Mouse (Mus musculus) CH12.LX (cell line): Measurements from ENCODE around the gene Kdm1a. TPM values are rescaled to one million over a fixed set of nuclear protein-coding genes. Genes with fewer than 3 reads are reported as not detected.
A peak's percentile ranks its signal among the peaks of the same experiment; 100 is the strongest.

Experiments
- DNase-seq: peaks from one replicate; pipeline ENCODE4 v3.0.0-alpha.2; 2013; ENCODE audit errors: extremely low read depth
- H3K27ac ChIP-seq: 2 replicates; pipeline ENCODE4 v1.5.1; 2012; ENCODE audit warnings: low read depth, mild to moderate bottlenecking, control low read depth, moderate library complexity; ENCODE audit not compliant: insufficient read depth
- H3K27me3 ChIP-seq: replicated peaks from 2 replicates; pipeline ENCODE3; 2012; ENCODE audit warnings: inconsistent platforms
- H3K36me3 ChIP-seq, 2 experiments: replicated peaks in 1 of 2; 2 replicates each; pipeline versions ENCODE3 to v1.6.1; 2012; ENCODE audit warnings: inconsistent platforms in 1 of 2, low read length in 1 of 2, mild to moderate bottlenecking in 1 of 2, mixed read lengths in 1 of 2, moderate library complexity in 1 of 2; ENCODE audit not compliant: control insufficient read depth in 1 of 2, insufficient read depth in 1 of 2
- H3K4me1 ChIP-seq, 2 experiments: 2 replicates each; pipeline ENCODE4 v1.6.1; 2012; ENCODE audit warnings: inconsistent platforms in 1 of 2, moderate library complexity in 1 of 2; ENCODE audit not compliant: insufficient read depth in 2 of 2, control insufficient read depth in 1 of 2
- H3K4me2 ChIP-seq: 2 replicates; pipeline ENCODE4 v1.6.1; 2012; ENCODE audit warnings: low read depth, mild to moderate bottlenecking, control low read depth; ENCODE audit not compliant: poor library complexity, insufficient read depth, severe bottlenecking
- H3K4me3 ChIP-seq, 3 experiments: fragments of 150-350 bp in 1 of 3; sonication (generic) in 1 of 3; replicated peaks in 1 of 3; 2 replicates each; pipeline versions ENCODE3 to v1.5.1; 2011 to 2012; ENCODE audit warnings: low read depth in 2 of 3, low read length in 2 of 3, mild to moderate bottlenecking in 2 of 3, moderate library complexity in 2 of 3, control low read depth in 1 of 3, improper control_type of control experiment in 1 of 3, inconsistent platforms in 1 of 3, mixed read lengths in 1 of 3; ENCODE audit not compliant: poor library complexity in 1 of 3
- H3K79me2 ChIP-seq: replicated peaks from 2 replicates; pipeline ENCODE4 v1.6.1; 2012; ENCODE audit warnings: mild to moderate bottlenecking, moderate library complexity; ENCODE audit not compliant: control insufficient read depth, poor library complexity, insufficient read depth, severe bottlenecking; ENCODE audit errors: extremely low read depth
- H3K9ac ChIP-seq: 2 replicates; pipeline ENCODE4 v1.6.1; 2012; ENCODE audit warnings: low read depth, mild to moderate bottlenecking, control low read depth, moderate library complexity; ENCODE audit not compliant: insufficient read depth
- H3K9me3 ChIP-seq: replicated peaks from 2 replicates; pipeline ENCODE3; 2012; ENCODE audit warnings: low read length, inconsistent platforms, mixed read lengths
- CHD2 ChIP-seq: IDR thresholded peaks from 2 replicates; pipeline ENCODE4 v1.6.1; 2011; ENCODE audit warnings: low read length, improper control_type of control experiment
- CTCF ChIP-seq, 2 experiments: IDR thresholded peaks in 1 of 2; conservative IDR thresholded peaks in 1 of 2; 2 replicates each; pipeline ENCODE4 v1.5.1; 2011 to 2012; ENCODE audit warnings: low read depth in 2 of 2, low read length in 2 of 2, improper control_type of control experiment in 1 of 2, inconsistent platforms in 1 of 2, mild to moderate bottlenecking in 1 of 2, moderate library complexity in 1 of 2
- EP300 ChIP-seq: IDR thresholded peaks from 2 replicates; pipeline ENCODE4 v1.6.1; 2011; ENCODE audit warnings: low read length, improper control_type of control experiment
- ETS1 ChIP-seq: conservative IDR thresholded peaks from 2 replicates; pipeline ENCODE4 v1.6.1; 2012; ENCODE audit warnings: low read depth, mild to moderate bottlenecking, inconsistent platforms, low read length, improper control_type of control experiment, moderate library complexity
- GABPA ChIP-seq: IDR thresholded peaks from 2 replicates; pipeline ENCODE4 v1.6.1; 2012; ENCODE audit warnings: low read depth, low read length, improper control_type of control experiment, inconsistent platforms; ENCODE audit not compliant: insufficient replicate concordance
- HCFC1 ChIP-seq: IDR thresholded peaks from 2 replicates; pipeline ENCODE4 v1.6.1; 2012; ENCODE audit warnings: low read depth, mild to moderate bottlenecking, inconsistent platforms, low read length, improper control_type of control experiment
- IRF4 ChIP-seq: IDR thresholded peaks from 2 replicates; pipeline ENCODE4 v1.6.1; 2014; ENCODE audit warnings: low read depth, mild to moderate bottlenecking, inconsistent platforms, low read length, improper control_type of control experiment
- JUN ChIP-seq: IDR thresholded peaks from 2 replicates; pipeline ENCODE4 v1.6.1; 2011; ENCODE audit warnings: low read depth, mild to moderate bottlenecking, low read length, improper control_type of control experiment, moderate library complexity; ENCODE audit not compliant: insufficient read depth
- JUND ChIP-seq: conservative IDR thresholded peaks from 2 replicates; pipeline ENCODE4 v1.6.1; 2011; ENCODE audit warnings: low read depth, low read length, improper control_type of control experiment
- KAT2A ChIP-seq: IDR thresholded peaks from 2 replicates; pipeline ENCODE4 v1.6.1; 2012; ENCODE audit warnings: low read length, improper control_type of control experiment, inconsistent platforms; ENCODE audit not compliant: insufficient replicate concordance
- MAZ ChIP-seq: IDR thresholded peaks from 2 replicates; pipeline ENCODE4 v1.6.1; 2012; ENCODE audit warnings: low read depth, mild to moderate bottlenecking, inconsistent platforms, low read length, improper control_type of control experiment, moderate library complexity
- MEF2A ChIP-seq: IDR thresholded peaks from 2 replicates; pipeline ENCODE4 v1.6.1; 2014; ENCODE audit warnings: low read depth, mild to moderate bottlenecking, inconsistent platforms, low read length, improper control_type of control experiment, borderline replicate concordance
- POLR2A ChIP-seq: IDR thresholded peaks from 2 replicates; pipeline ENCODE4 v1.6.1; 2011; ENCODE audit warnings: low read depth, mild to moderate bottlenecking, improper control_type of control experiment, low read length
- TCF12 ChIP-seq: IDR thresholded peaks from 2 replicates; pipeline ENCODE4 v1.6.1; 2014; ENCODE audit warnings: low read depth, mild to moderate bottlenecking, inconsistent platforms, low read length, improper control_type of control experiment
- USF1 ChIP-seq: IDR thresholded peaks from 2 replicates; pipeline ENCODE4 v1.6.1; 2014; ENCODE audit warnings: low read depth, mild to moderate bottlenecking, inconsistent platforms, low read length, improper control_type of control experiment
- ZKSCAN1 ChIP-seq: IDR thresholded peaks from 2 replicates; pipeline ENCODE4 v1.6.1; 2012; ENCODE audit warnings: low read depth, inconsistent platforms, low read length, improper control_type of control experiment, borderline replicate concordance
- ZMIZ1 ChIP-seq: IDR thresholded peaks from 2 replicates; pipeline ENCODE4 v1.6.1; 2012; ENCODE audit warnings: low read depth, mild to moderate bottlenecking, inconsistent platforms, low read length, improper control_type of control experiment
- dilution Hi-C: fragments of 300-500 bp; cut with MboI; formaldehyde crosslinking; loops from 2 replicates; pipeline ENCODE4 v1.14.3; 2020; ENCODE audit warnings: low sequenced_read_pairs; ENCODE audit not compliant: extremely low pct_unique_long_range_greater_than_20kb, extremely low pct_ligation_motif_present
- in situ Hi-C: fragments of 300-500 bp; cut with MboI; formaldehyde crosslinking; loops from 3 replicates; pipeline ENCODE4 v1.14.3; 2019; ENCODE audit warnings: low sequenced_read_pairs, low pct_ligation_motif_present, low pct_unique_long_range_greater_than_20kb, mixed read lengths
- polyA plus RNA-seq: library from polyadenylated mRNA; unstranded; fragments of >175 nt; gene quantifications from 2 replicates; pipeline ENCODE4 v1.2.1, GENCODE M21; 2012; ENCODE audit warnings: low read depth; ENCODE audit not compliant: insufficient read length
- total RNA-seq, 2 experiments: library from RNA; depleted of rRNA; stranded (reverse); fragments of 300-350 nt in 1 of 2; fragments of >200 nt in 1 of 2; gene quantifications; 2 replicates each; pipeline ENCODE4 v1.2.3; 2012 to 2014

Kdm1a gene
- total and polyA plus RNA-seq, 3 experiments, result 49.6 to 85.1 (median 69.4) TPM

DNA sequence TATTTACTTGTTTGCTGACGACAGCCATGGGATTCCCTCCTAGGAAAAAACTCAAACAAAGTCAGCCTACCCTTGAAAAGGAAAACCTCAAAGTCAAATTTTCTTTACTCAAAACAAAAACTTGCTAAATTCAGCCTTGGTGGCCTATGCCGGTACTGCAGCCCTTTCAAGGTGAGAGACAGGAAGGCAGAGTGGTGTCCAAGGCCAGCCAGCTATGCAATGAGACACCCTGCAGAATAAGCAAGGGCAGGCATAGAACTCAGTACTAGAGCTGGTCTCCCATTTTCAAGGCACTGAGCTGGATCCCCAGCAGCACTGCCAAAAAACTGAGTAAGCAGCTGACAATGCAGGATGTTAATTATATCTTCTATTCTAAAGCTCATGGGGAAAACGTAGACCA lies 33.9 kb downstream of the Kdm1a start:
- in situ Hi-C loops, result no loop called here
- peak; percentile 26 for DNase-seq
- Histone ChIP-seq H3K36me3 (peaks cover 35 to 86% of the 10 kb centered on the region in 2 experiments), H3K79me2 (no peaks in the 10 kb centered on the region; the same call in none of the 2 replicates), H3K4me1 (peaks cover 0 to 16% of the 10 kb centered on the region in 2 experiments; a peak in 1 of 4 replicates), H3K9ac (no peak overlapping the region), H3K9me3 (no peaks in the 10 kb centered on the region), H3K4me2 (no peak overlapping the region), H3K27me3 (no peaks in the 10 kb centered on the region), H3K27ac (no peak overlapping the region), H3K4me3 (no peak overlapping the region)
- TF ChIP-seq CHD2 (no peak), CTCF (conservative IDR thresholded peaks at IDR 0.05 in 1 of 2, IDR thresholded peaks at IDR 0.05 in 1 of 2; ENCODE audit: low read depth in 2 of 2, low read length in 2 of 2) (peak in 1 of 2 experiments; percentile 10; a peak in 1 of 4 replicates)
- dilution Hi-C loops, result no loop called here

DNA sequence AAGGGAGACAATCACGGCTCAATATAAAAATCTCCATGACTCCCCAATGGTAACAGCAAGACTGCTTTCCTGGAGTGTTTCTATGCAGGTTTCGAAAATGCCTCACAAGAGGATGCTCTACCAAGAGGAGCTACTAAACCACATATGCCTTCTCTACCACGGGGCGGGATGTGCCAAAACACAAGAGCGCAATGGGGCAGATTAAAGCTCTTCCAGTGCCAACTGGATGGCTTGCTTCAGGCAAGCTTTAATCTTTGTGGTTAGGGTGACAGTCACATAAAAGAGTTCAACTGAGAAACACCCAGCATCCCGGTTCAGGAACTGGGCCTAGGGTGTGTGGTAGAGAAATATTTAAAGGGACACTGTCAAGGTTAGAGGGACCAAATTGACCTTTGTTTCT lies 39.8 kb downstream of the Kdm1a start:
- Histone ChIP-seq H3K4me2 (no peak overlapping the region), H3K9me3 (no peaks in the 10 kb centered on the region), H3K4me1 (no peaks in the 10 kb centered on the region), H3K9ac (no peak overlapping the region), H3K36me3 (peaks cover 32 to 96% of the 10 kb centered on the region in 2 experiments), H3K79me2 (no peaks in the 10 kb centered on the region; the same call in 1 of the 2 replicates), H3K27ac (no peak overlapping the region), H3K4me3 (no peak overlapping the region), H3K27me3 (no peaks in the 10 kb centered on the region)
- dilution Hi-C loops (no loop called here), in situ Hi-C loops (no loop called here)
- TF ChIP-seq MEF2A (no peak), ZKSCAN1 (no peak), MAZ (no peak), JUN (no peak), POLR2A (no peak), GABPA (no peak), ETS1 (no peak), ZMIZ1 (no peak), TCF12 (no peak), HCFC1 (no peak)
- no peak for DNase-seq

DNA sequence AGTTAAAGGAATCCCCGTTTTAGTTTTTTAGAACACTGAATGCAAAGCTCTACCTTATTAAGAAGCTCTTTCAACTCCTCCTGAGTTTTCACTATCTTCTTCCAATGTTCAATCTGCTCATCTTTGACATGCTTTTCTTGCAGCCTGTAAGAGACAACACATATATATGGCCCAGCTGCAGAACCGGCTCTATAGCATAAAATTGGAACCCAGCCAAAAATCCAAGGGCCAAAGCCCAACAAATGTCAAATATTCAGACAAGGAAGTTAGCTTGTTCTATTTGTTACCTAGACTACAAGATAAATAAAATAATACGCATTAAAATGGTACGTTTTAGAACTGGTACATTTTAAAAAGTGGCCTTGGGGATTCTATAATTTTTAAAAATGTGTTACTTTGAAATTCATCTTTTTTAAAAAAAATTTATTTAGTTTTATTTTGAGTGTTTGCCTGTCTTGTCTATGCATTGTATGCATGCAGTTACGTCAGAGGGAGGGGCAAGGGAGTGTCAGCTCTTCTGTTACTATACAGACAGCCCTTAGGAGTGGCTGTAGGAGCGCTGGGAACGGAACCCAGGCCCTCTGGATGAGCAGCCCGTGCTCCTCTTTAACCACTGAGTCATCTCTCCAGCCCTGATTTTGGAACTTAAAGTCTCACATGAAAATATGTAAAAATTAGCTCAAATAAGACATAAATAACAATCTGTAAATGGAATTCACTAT lies 42.1 kb downstream of the Kdm1a start:
- in situ Hi-C loops (no loop called here), dilution Hi-C loops (no loop called here)
- H3K79me2 ChIP-seq, result no peaks in the 10 kb centered on the region; the same call in 1 of the 2 replicates
- peaks cover 37 to 97% of the 10 kb centered on the region in 2 experiments for H3K36me3 ChIP-seq
- no peaks in the 10 kb centered on the region for H3K9me3 ChIP-seq
- H3K4me3 ChIP-seq, result no peak overlapping the region
- no peak overlapping the region for H3K9ac ChIP-seq
- TF ChIP-seq EP300, result no peak
- no peak for TF ChIP-seq KAT2A
- TF ChIP-seq USF1, result no peak
- no peak for TF ChIP-seq IRF4
- no peak for TF ChIP-seq JUND
- TF ChIP-seq CTCF (conservative IDR thresholded peaks at IDR 0.05 in 1 of 2, IDR thresholded peaks at IDR 0.05 in 1 of 2; ENCODE audit: low read depth in 2 of 2, low read length in 2 of 2), result no peak
- no peak overlapping the region for H3K4me2 ChIP-seq
- DNase-seq, result no peak
- H3K27me3 ChIP-seq, result no peaks in the 10 kb centered on the region
- H3K4me1 ChIP-seq, result no peaks in the 10 kb centered on the region
- no peak overlapping the region for H3K27ac ChIP-seq
